Mouse (Mus musculus): ENCODE data around the gene Gm3373.
"Not testable (repeated sequence)": the region's sequence is repeated elsewhere in the genome, so short reads cannot be mapped to it uniquely, and the experiment has no call there.

The Gm3373 gene

DNA sequence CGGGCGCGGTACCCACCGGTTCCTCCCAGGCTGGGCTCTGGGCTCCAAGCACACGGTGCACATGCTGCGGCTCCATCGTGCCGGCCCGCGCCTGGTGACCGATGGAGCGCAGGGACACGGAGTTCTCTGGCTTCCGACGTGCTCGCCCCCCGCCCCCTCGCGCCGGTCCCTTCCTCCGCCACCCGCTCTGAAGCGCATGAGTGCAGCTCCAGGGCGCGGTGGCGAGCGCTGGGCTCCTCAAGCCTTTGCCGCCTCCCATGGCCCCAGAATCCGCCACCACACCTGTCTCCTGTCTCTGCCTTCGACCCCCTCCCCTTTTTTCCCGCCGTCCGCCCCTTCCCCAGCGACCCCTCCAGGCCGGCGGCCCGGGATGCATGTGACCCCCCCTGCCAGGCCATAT is at the start of gene Gm3373:
Gene Gm3373, minus strand, starts transcription at position 101 of the 400 bp plus-strand sequence.
- DNase-seq (ENCODE audit: low read depth in 2 of 2, low spot score in 2 of 2) = not testable (repeated sequence)

DNA sequence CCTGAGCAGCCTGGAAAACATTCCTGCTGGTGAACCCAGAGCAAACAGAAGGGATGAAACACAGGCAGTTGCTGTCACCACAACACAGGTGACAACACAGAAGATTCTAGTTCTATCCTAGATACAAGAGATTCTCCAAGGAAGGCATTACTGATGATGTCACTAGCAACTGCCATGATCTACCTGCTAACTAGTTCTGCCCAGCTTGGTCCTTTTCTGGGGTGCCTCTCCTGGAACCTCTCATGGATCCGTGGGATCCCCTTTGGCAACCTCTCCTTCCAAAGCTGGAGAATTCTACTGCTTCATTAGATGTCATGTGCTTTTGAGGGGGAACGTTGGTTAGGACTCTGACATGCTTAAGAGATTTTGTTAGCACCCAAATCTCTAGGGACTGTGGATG is 54.0 kb downstream of the Gm3373 start, which contains the start of gene Gm9603:
Gene Gm9603, minus strand, starts transcription at position 101 of the 400 bp plus-strand sequence.
- not testable (repeated sequence) for DNase-seq (ENCODE audit: low read depth in 2 of 2, low spot score in 2 of 2)

Measured in CD8-positive naive resting alpha-beta T cell, adult 2 months (primary cell).